Mouse (Mus musculus) adrenal gland, postnatal 36 days (tissue): ENCODE measurements around the gene G0s2. TPM values are rescaled to one million over a fixed set of nuclear protein-coding genes. Genes with fewer than 3 reads are reported as not detected.
A peak's percentile ranks its signal among the peaks of the same experiment; 100 is the strongest.
"Not testable (repeated sequence)": the region's sequence is repeated elsewhere in the genome, so short reads cannot be mapped to it uniquely, and the experiment has no call there.

ENCODE experiments used
- DNase-seq, 2 experiments: peaks; one replicate each; pipeline ENCODE4 v3.0.0; 2021; ENCODE audit warnings: mixed read lengths in 1 of 2
- total RNA-seq, 2 experiments: library from RNA; stranded (reverse); gene quantifications; 2 replicates each; pipeline ENCODE4 v1.2.3; 2021

Gene G0s2
- total RNA-seq, 2 experiments from 2014 or later = 117 to 162 TPM

- DNase-seq = no peak
Measured at GRCm38 (mm10) chr1:193289076-193289475, 16.1 kb upstream of the G0s2 start.

- DNase-seq = no peak
Measured at GRCm38 (mm10) chr1:193287578-193287977, 14.6 kb upstream of the G0s2 start.

DNA sequence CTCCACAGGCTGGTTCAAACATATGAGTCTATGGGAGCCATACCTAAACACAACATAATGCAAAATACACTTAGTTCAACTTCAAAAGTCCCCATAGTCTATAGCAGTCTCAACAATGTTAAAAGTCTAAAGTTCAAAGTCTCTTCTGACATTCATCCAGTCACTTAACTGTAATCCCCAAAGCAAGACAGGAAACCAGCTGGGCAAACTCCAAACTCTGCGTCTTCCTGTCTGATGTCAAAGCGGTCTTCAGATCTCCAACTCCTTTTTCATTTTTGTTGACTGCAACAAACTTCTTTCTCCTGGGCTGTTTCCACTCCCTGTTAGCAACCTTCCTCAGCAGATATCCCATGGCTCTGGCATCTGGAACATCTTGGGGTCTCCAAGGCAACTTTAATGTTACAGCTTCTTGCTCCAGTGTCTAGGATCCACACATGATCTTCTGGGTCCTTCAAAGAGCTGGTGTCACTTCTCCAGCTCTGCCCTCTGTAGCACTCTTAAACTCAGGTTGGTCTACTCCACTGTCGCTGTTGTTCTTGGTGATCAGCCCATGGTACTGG, 12.8 kb upstream of the G0s2 start:
- DNase-seq = not testable (repeated sequence)

- no peak for DNase-seq
Measured at GRCm38 (mm10) chr1:193284228-193284779, 11.3 kb upstream of the G0s2 start.

DNA sequence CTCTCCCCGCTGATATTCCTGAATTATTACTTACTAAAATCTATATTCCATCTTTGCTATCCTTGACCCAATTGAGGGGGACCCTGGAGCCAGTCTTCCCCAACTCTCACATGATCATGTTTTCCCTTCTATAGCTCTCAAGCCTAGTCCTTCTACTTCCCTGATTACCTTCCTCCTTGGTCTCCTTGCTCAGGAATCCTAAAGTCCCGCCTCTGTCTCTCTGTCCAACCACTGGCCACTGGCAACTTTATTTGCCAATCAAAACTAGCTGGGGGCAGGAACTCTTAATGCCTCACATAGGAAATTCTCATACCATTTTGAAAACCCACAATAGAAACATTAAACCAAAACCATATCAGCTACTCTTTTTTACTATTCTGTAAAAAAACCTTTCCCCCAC, 8.3 kb upstream of the G0s2 start:
- DNase-seq = no peak

GRCm38 (mm10) chr1:193279492-193279891, 6.5 kb upstream of the G0s2 start:
- DNase-seq = no peak

- peak; percentile 66 for DNase-seq
Measured at GRCm38 (mm10) chr1:193278414-193279045, 5.5 kb upstream of the G0s2 start.

- DNase-seq = peak; percentile 24 to 45
Measured at GRCm38 (mm10) chr1:193274407-193275071, 1.5 kb upstream of the G0s2 start.

DNA sequence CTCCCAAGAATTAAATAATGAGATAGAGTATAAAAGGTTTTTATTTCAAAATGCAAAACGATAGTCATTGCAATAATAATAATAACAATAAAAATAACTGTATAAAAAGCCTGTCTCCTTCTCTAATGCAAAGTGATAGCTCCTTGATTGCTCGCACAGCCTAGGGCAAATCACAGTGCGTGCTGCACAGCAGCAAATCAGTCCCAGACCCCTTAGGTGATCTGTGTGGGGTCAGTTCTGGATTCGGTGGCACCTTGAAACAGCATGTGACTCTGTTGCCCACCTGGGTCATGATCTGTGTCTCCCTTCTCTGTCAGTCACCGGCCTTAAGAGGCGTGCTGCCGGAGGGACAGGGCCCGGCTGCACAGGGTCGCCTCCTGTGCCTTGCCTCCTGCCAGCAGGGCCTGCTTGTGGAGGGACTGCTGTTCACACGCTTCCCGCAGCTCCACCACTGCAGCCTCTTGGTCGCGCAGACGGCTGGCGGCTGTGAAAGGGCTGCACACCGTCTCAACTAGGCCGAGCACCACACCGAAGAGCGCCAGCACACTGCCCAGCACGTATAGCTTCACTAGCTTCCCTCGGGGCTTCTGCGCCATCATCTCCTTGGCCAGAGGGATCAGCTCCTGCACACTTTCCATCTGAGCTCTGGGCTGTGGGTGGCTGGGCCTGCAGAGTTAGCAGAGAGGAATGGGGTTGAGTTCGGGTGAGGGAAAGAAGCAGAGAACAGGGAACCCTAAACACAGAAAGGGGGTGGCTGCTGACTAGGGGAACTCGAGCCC, 691 bp downstream of the G0s2 start:
- peak; percentile 49 to 61 for DNase-seq

- DNase-seq = peak; percentile 25 to 39
Measured at GRCm38 (mm10) chr1:193270965-193271763, 1.9 kb downstream of the G0s2 start.

DNA sequence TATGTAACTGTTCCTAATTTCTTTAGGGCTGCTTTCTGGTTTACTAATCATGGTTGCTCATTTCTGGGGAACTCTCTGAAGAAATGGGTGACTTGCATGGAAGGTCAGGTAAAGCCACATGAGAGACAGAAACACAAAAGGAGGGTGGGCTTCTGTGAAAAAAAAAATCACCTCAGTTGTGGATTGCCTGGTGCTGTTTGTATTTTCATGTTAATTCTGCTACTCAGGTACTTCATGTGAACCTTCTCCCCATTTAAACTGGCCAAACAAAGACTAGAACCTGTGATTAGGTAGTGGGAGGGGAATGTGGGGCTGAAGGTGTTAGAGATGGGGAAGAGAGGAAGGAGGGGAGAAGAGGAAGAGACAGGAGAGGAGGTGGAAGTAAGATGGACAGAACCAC, 7.3 kb downstream of the G0s2 start:
- DNase-seq = no peak

DNA sequence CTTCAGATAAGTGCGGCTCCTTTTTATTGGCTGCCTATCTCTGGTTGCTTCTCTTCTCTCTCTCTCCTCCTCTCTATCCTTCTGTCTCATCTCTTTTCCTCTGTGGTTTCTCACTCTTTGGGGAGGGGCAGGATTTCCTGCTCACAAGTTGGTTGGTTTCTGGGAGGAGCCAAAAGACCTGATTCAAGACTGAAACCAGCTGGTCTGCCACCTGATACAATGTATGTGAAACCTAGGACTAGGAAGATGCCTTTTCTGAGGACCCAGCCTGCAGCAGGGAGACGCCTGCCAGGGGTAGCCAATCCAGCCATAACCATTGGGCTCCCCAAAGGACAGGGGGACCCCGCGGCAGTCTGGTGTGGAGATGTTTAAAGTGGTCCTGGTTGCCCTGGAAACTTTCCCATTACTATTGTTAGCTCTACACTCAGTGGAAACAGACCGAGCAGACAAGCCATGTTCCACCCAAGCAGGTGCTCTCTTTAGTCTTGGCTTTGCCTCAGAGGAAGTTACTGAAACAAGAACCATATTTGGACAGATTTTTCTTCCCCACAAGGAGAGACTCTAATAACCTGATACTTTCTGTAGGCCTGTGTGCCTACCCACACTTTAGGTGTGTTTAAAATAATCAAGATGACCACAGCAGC, 8.9 kb downstream of the G0s2 start, which contains the start of gene Hsd11b1:
Gene Hsd11b1, minus strand, starts transcription at position 121 of the 644 bp plus-strand sequence.
- DNase-seq = no peak

DNA sequence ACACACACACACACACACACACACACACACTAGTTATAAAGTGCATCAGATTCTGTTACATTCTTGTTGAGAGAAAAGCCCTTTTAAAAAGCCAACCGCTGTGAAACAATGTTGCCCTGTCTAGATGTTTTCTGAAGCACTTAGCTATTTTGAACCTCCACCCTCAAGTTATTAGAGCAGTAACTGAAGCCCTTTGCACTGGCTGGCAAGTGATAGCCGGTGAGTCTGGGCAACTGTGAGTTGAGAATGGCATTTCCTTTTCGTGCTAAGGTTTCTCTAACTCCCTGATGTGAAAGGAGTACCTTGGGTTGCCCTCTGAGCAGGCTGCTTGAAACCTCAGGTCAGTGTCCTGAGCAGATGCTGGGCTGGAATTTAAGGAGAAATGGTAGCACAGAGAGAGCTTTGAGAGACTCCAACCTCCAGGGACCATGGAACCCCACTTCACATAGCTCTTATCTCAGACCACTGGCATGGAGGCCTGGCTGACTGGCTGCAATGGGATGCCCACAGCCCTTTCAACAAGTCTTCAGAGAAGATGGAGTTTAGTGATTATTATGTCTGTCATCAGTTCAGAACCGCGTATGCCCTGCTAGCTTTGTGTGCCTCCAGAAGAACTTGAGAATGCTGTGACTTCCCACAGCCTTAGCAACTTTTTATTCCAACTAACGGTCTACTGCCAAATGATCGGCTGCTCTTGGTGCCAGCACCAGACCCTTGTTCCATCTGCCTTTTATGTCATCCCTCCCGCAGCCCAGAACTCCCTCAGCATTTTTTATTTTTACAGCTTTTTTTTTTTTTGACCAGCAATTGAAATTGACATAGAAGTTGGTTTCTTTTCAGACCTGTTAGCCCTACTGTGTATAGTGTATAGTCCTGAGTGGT, 9.8 kb downstream of the G0s2 start:
- no peak for DNase-seq

- no peak for DNase-seq
Measured at GRCm38 (mm10) chr1:193261897-193262548, 11.0 kb downstream of the G0s2 start.

DNA sequence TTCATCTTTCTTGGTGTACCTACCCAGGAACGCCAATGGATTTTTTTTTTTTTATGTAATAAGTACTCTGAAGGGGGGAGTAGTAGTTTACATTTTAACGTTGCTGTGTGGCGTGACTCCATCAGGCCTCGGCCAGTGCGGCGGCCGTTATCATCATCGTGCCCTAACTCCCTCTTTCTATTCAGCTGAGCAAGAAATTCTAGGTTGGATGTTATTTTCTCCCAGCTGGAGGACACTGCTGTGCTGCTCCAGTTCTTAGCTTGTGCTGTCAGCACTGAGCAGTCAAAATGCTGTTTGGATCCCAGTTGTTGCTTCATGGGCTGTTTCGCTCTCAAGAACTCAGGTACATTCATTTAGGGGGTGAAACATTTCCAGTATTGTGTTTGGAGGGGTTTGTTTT, 13.5 kb downstream of the G0s2 start:
- DNase-seq = no peak

GRCm38 (mm10) chr1:193256621-193257098, 16.4 kb downstream of the G0s2 start:
- peak in 1 of 2 experiments; percentile 23 for DNase-seq

DNA sequence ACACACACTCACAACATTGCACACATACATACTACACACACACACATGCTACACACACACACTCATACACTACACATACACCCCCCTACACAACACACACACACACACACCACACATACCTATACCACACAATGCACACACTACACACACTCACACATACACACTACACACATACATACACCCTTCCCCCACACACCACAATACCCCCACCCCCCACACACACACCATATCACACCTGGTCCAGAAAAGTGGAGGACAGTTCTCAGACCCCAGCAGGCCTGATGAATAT, 16.8 kb downstream of the G0s2 start:
- no peak for DNase-seq

DNA sequence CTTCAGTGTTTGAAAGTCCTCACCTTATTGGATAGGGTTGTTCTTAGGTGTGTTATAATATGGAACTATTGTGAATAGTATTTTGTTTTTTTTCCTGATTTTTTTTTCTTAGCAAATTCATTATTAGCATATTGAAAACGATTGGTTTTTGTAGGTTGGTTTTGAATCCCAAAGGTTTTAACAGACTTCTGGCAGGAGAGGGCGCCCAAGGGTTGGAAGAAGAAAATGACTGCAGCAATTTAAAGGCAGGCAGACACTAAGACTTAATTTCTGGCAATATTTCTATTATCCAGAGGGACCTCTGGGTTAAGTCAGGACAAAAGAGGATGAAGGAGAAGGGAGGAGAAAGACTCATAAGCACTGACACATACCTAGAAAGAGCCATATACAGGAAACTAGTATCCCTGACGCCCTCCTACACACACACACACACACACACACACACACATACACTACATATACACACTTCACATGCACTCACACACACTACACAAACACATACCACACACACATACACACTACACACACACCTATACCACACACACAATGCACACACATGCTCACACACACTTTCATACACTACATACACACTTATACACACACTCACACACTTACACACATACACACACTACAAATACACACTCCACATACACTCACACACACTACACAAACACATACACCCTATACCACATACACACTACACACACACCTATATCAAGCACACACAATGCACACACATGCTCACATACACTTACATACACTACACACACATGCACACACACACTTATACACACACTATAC, 17.3 kb downstream of the G0s2 start:
- peak; percentile 79 to 82 for DNase-seq

DNA sequence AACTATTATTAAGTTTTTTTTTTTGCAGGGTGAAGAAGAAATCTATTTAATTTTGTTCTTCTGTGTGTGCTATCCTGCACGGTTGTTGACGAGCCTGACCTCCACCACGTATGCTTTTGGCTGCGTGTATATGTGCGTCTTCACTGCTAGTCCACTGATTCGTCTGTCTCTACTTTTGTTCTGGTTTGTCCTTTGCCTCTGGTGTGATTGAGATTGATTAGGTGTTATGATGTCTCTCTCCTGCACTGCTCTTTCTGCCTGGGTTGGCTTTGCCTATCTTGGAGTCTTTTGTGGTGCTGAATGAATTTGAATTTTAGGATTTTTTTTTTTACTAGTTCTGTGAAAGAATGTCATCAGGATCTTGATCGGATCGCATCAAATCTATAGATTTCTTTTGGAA, 18.0 kb downstream of the G0s2 start:
- DNase-seq = no peak
